In genomic region chr2:24904823-24905652, GRCm38 (mm10) we compare ENCODE assay signal across 10 mouse cellular contexts. TPM values are rescaled to one million over a fixed set of nuclear protein-coding genes. Genes with fewer than 3 reads are reported as not detected.
DNase-seq lines count a peak whose midpoint lies in the region; ATAC-seq and TF ChIP-seq lines count a peak whose summit lies in the region.
"Had no signal": no experiment of that assay in that cellular context is flagged by ENCODE, and none has a peak within 500 bp of the region (broad histone marks: within the 10 kb centered on the region; RNA-seq: fewer than 3 reads in every experiment).

No protein-coding gene starts in this region.

- TF ChIP-seq CTCF in CH12.LX (conservative IDR thresholded peaks at IDR 0.05 in 1 of 2, IDR thresholded peaks at IDR 0.05 in 1 of 2; ENCODE audit: low read depth in 2 of 2, low read length in 2 of 2): no peak
- no peak for TF ChIP-seq CTCF in forebrain, postnatal 0 days (IDR thresholded peaks at IDR 0.05; ENCODE audit: low read depth)

- no peak overlapping the region for H3K9ac ChIP-seq in CH12.LX (ENCODE audit: insufficient read depth, low read depth)
- H3K9ac ChIP-seq in forebrain, postnatal 0 days: no peak overlapping the region
- no peak overlapping the region for H3K9ac ChIP-seq in midbrain, embryonic 15.5 days
- H3K9ac ChIP-seq: liver, embryonic 15.5 days had no signal

- 38% methylated on average over 11 of the region's 11 CpGs for WGBS in forebrain, postnatal 0 days
- WGBS in midbrain, embryonic 15.5 days: 40% methylated on average over 11 of the region's 11 CpGs

- DNase-seq in CH12.LX (ENCODE audit: extremely low read depth): no peak
- DNase-seq in brain, adult 2 months (ENCODE audit: low read depth, low spot score): peak; percentile 42
- peak; percentile 61 for DNase-seq in forebrain, postnatal 0 days
- no peak for DNase-seq in cerebellum, postnatal 25 days
- DNase-seq in spleen, postnatal 4 days (ENCODE audit: low spot score in 2 of 2): no peak
- no peak for DNase-seq in gastrocnemius, postnatal 10 days
- DNase-seq: kidney, postnatal 14 days; right cerebral cortex, postnatal 14 days had no signal

- peaks cover 0 to 19% of the 10 kb centered on the region in 2 experiments for H3K36me3 ChIP-seq in CH12.LX (replicated peaks in 1 of 2; ENCODE audit: control insufficient read depth in 1 of 2, insufficient read depth in 1 of 2, low read length in 1 of 2)
- H3K36me3 ChIP-seq in forebrain, postnatal 0 days (ENCODE audit: insufficient read depth): no peaks in the 10 kb centered on the region
- H3K36me3 ChIP-seq in midbrain, embryonic 15.5 days (replicated peaks): no peaks in the 10 kb centered on the region
- H3K36me3 ChIP-seq: liver, embryonic 15.5 days had no signal

- ATAC-seq in forebrain, postnatal 0 days: peak; percentile 82
- peak; percentile 34; the same call in 1 of the 2 replicates for ATAC-seq in midbrain, embryonic 15.5 days (replicated peaks)

- dilution Hi-C loops in CH12.LX (cut with MboI; ENCODE audit: extremely low pct_ligation_motif_present, extremely low pct_unique_long_range_greater_than_20kb, low sequenced_read_pairs): no loop called here

- no peak for TF ChIP-seq POLR2A in CH12.LX (IDR thresholded peaks at IDR 0.05; ENCODE audit: low read depth, low read length)

- no peak overlapping the region for H3K27ac ChIP-seq in CH12.LX (ENCODE audit: insufficient read depth, low read depth)
- peak overlapping the region; percentile 62 for H3K27ac ChIP-seq in forebrain, postnatal 0 days (ENCODE audit: low read depth, low read length)
- H3K27ac ChIP-seq in midbrain, embryonic 15.5 days: peak overlapping the region; percentile 72
- H3K27ac ChIP-seq: liver, embryonic 15.5 days had no signal

- no peak for TF ChIP-seq EP300 in CH12.LX (IDR thresholded peaks at IDR 0.05; ENCODE audit: low read length)

- peaks cover 16% of the 10 kb centered on the region; the same call in 1 of the 2 replicates for H3K79me2 ChIP-seq in CH12.LX (replicated peaks; ENCODE audit: control insufficient read depth, extremely low read depth, insufficient read depth, poor library complexity, severe bottlenecking)

- in situ Hi-C loops in CH12.LX (cut with MboI; ENCODE audit: low pct_ligation_motif_present, low pct_unique_long_range_greater_than_20kb, low sequenced_read_pairs): no loop called here

- no peak overlapping the region for H3K4me3 ChIP-seq in CH12.LX (replicated peaks in 1 of 3; ENCODE audit: low read depth in 2 of 3, low read length in 2 of 3, poor library complexity in 1 of 3)
- H3K4me3 ChIP-seq in forebrain, postnatal 0 days (ENCODE audit: low read depth, low read length): no peak overlapping the region
- no peak overlapping the region for H3K4me3 ChIP-seq in midbrain, embryonic 15.5 days
- H3K4me3 ChIP-seq: liver, embryonic 15.5 days had no signal

- H3K4me2 ChIP-seq in CH12.LX (ENCODE audit: insufficient read depth, low read depth, poor library complexity, severe bottlenecking): no peak overlapping the region
- H3K4me2 ChIP-seq in forebrain, postnatal 0 days (ENCODE audit: low read depth): no peak overlapping the region; the same call in 1 of the 2 replicates
- 0 out of 2 replicates have a peak overlapping the region, but pooled peaks have one; percentile 0 for H3K4me2 ChIP-seq in midbrain, embryonic 15.5 days
- H3K4me2 ChIP-seq: liver, embryonic 15.5 days had no signal

- no peak for TF ChIP-seq RAD21 in CH12.LX (IDR thresholded peaks at IDR 0.05; ENCODE audit: low read depth, low read length)

- peaks cover 0 to 35% of the 10 kb centered on the region in 2 experiments; a peak in 2 of 4 replicates for H3K4me1 ChIP-seq in CH12.LX (ENCODE audit: control insufficient read depth in 1 of 2, insufficient read depth in 2 of 2)
- H3K4me1 ChIP-seq in forebrain, postnatal 0 days (ENCODE audit: insufficient read depth): peaks cover 7% of the 10 kb centered on the region; the same call in 1 of the 2 replicates
- peaks cover 35% of the 10 kb centered on the region for H3K4me1 ChIP-seq in midbrain, embryonic 15.5 days

- no peaks in the 10 kb centered on the region for H3K9me3 ChIP-seq in CH12.LX (replicated peaks; ENCODE audit: low read length)
- H3K9me3 ChIP-seq in forebrain, postnatal 0 days (ENCODE audit: low read length): no peaks in the 10 kb centered on the region
- H3K9me3 ChIP-seq in midbrain, embryonic 15.5 days: no peaks in the 10 kb centered on the region
- H3K9me3 ChIP-seq: liver, embryonic 15.5 days had no signal

- H3K27me3 ChIP-seq in CH12.LX (replicated peaks): no peaks in the 10 kb centered on the region
- no peaks in the 10 kb centered on the region for H3K27me3 ChIP-seq in forebrain, postnatal 0 days (ENCODE audit: insufficient read depth, low read length)
- H3K27me3 ChIP-seq in midbrain, embryonic 15.5 days (replicated peaks): no peaks in the 10 kb centered on the region
- H3K27me3 ChIP-seq: liver, embryonic 15.5 days had no signal

TF ChIP-seq in CH12.LX, 34 proteins besides CTCF, POLR2A, EP300 and RAD21:
- TF ChIP-seq NRF1 (IDR thresholded peaks at IDR 0.05; ENCODE audit: low read depth, low read length) (no peak), POLR2AphosphoS2 (IDR thresholded peaks at IDR 0.05; ENCODE audit: low read depth, low read length) (no peak), ZNF384 (IDR thresholded peaks at IDR 0.05; ENCODE audit: low read depth, low read length) (peak; percentile 40), UBTF (IDR thresholded peaks at IDR 0.05; ENCODE audit: low read depth, low read length) (no peak)
TF ChIP-seq in CH12.LX: peak in this region for 1.

RNA-seq across cellular contexts. Expression of gene Ehmt1, which starts 14.4 kb away (rescaled TPM):
- 27.2 and 30.4 TPM in 2 replicates for total RNA-seq in CH12.LX (2012; rRNA removed)
- total RNA-seq in CH12.LX (2014; rRNA removed): 21.4 and 25.5 TPM in 2 replicates
- 30.7 and 33.4 TPM in 2 replicates for polyA plus RNA-seq in CH12.LX (2012; ENCODE audit: insufficient read length, low read depth)
- 72.4 and 89.4 TPM in 2 replicates for total RNA-seq in forebrain, postnatal 0 days (2014; rRNA removed)
- polyA plus RNA-seq in forebrain, postnatal 0 days (2015; fragmentation: Nextera tagmentation; extraction: Ambion mirVana): 44.2 and 72.1 TPM in 2 replicates
- 108 and 117 TPM in 2 replicates for polyA plus RNA-seq in midbrain, embryonic 15.5 days (2015; fragmentation: Nextera tagmentation; extraction: Ambion mirVana)
- 10 to 100 TPM; 36.3 to 48.6 TPM for total RNA-seq in gastrocnemius, postnatal 10 days (2021)

RNA-seq across cellular contexts. Expression of gene Arrdc1, which starts 30.0 kb away (rescaled TPM):
- total RNA-seq in CH12.LX (2012; rRNA removed) (25.9 and 31.5 TPM in 2 replicates), CH12.LX (2014; rRNA removed) (23.2 and 24.6 TPM in 2 replicates)
- polyA plus RNA-seq in CH12.LX (2012; ENCODE audit: insufficient read length, low read depth): 27.7 and 32.8 TPM in 2 replicates
- 44.3 and 44.4 TPM in 2 replicates for total RNA-seq in forebrain, postnatal 0 days (2014; rRNA removed)
- polyA plus RNA-seq in forebrain, postnatal 0 days (2015; fragmentation: Nextera tagmentation; extraction: Ambion mirVana): 35.3 and 37.8 TPM in 2 replicates
- 33.5 and 35.7 TPM in 2 replicates for polyA plus RNA-seq in midbrain, embryonic 15.5 days (2015; fragmentation: Nextera tagmentation; extraction: Ambion mirVana)
- total RNA-seq in gastrocnemius, postnatal 10 days (2021): 1 to 10 TPM; 7.3 to 9.4 TPM

RNA-seq across cellular contexts. Expression of gene Zmynd19, which starts 44.6 kb away (rescaled TPM):
- 40.9 and 49.7 TPM in 2 replicates for total RNA-seq in CH12.LX (2012; rRNA removed)
- 41.6 and 44.6 TPM in 2 replicates for total RNA-seq in CH12.LX (2014; rRNA removed)
- polyA plus RNA-seq in CH12.LX (2012; ENCODE audit: insufficient read length, low read depth): 70.2 and 90.9 TPM in 2 replicates
- total RNA-seq in forebrain, postnatal 0 days (2014; rRNA removed): 34.9 and 39.9 TPM in 2 replicates
- polyA plus RNA-seq in forebrain, postnatal 0 days (2015; fragmentation: Nextera tagmentation; extraction: Ambion mirVana): 19.2 and 21.9 TPM in 2 replicates
- polyA plus RNA-seq in midbrain, embryonic 15.5 days (2015; fragmentation: Nextera tagmentation; extraction: Ambion mirVana): 24.3 and 25.3 TPM in 2 replicates
- 10 to 100 TPM; 21.1 to 21.8 TPM for total RNA-seq in gastrocnemius, postnatal 10 days (2021)

RNA-seq across cellular contexts. Expression of gene Dph7, which starts 57.2 kb away (rescaled TPM):
- total RNA-seq in CH12.LX (2012; rRNA removed) (24.1 and 24.6 TPM in 2 replicates), CH12.LX (2014; rRNA removed) (23.4 and 25.4 TPM in 2 replicates)
- 24.7 and 26.1 TPM in 2 replicates for polyA plus RNA-seq in CH12.LX (2012; ENCODE audit: insufficient read length, low read depth)
- 42.9 and 54.0 TPM in 2 replicates for total RNA-seq in forebrain, postnatal 0 days (2014; rRNA removed)
- polyA plus RNA-seq in forebrain, postnatal 0 days (2015; fragmentation: Nextera tagmentation; extraction: Ambion mirVana): 40.8 and 45.1 TPM in 2 replicates
- polyA plus RNA-seq in midbrain, embryonic 15.5 days (2015; fragmentation: Nextera tagmentation; extraction: Ambion mirVana): 37.7 and 44.8 TPM in 2 replicates
- total RNA-seq in gastrocnemius, postnatal 10 days (2021): 1 to 10 TPM; 5.6 to 8.6 TPM

Comparison
In these comparisons a context has a peak if more than half of its experiments do, and no peak if none do; other contexts are left out.
1. DNase-seq: peak in brain, adult 2 months (single experiment) and forebrain, postnatal 0 days (single experiment); none in CH12.LX (single experiment), cerebellum, postnatal 25 days (0 of 2), spleen, postnatal 4 days (0 of 2) and gastrocnemius, postnatal 10 days (single experiment).